Mouse (Mus musculus) hindbrain, embryonic 16.5 days (tissue): ENCODE results near the gene Cwc25. TPM values are rescaled to one million over a fixed set of nuclear protein-coding genes. Genes with fewer than 3 reads are reported as not detected.
"Not testable (repeated sequence)": the region's sequence is repeated elsewhere in the genome, so short reads cannot be mapped to it uniquely, and the experiment has no call there.

Source experiments
- ATAC-seq: fragments of 200-750 bp; cut with Nextera tagmentation; 2 replicates; pipeline ENCODE4 v1.8.0; 2017; ENCODE audit warnings: moderate TSS enrichment, moderate library complexity
- H3K27ac ChIP-seq: fragments of 300-500 bp; sonication (generic); 2 replicates; pipeline ENCODE4 v1.5.1; 2014; ENCODE audit warnings: low read depth, mild to moderate bottlenecking, control low read depth, low read length, moderate library complexity
- H3K27me3 ChIP-seq: fragments of 300-500 bp; sonication (generic); replicated peaks from 2 replicates; pipeline ENCODE4 v1.6.1; 2014; ENCODE audit warnings: low read length; ENCODE audit not compliant: control insufficient read depth, insufficient read depth
- H3K36me3 ChIP-seq: fragments of 300-500 bp; sonication (generic); 2 replicates; pipeline ENCODE4 v1.6.1; 2014; ENCODE audit warnings: mild to moderate bottlenecking, low read length, moderate library complexity, mixed read lengths; ENCODE audit not compliant: control insufficient read depth, insufficient read depth
- H3K4me1 ChIP-seq: fragments of 300-500 bp; sonication (generic); 2 replicates; pipeline ENCODE4 v1.6.1; 2014; ENCODE audit warnings: low read depth, low read length; ENCODE audit not compliant: control insufficient read depth, insufficient read depth
- H3K4me2 ChIP-seq: fragments of 300-500 bp; sonication (generic); 2 replicates; pipeline ENCODE4 v1.6.1; 2014; ENCODE audit warnings: mild to moderate bottlenecking, low read length, control low read depth, moderate library complexity
- H3K4me3 ChIP-seq: fragments of 300-500 bp; sonication (generic); 2 replicates; pipeline ENCODE4 v1.5.1; 2014; ENCODE audit warnings: mild to moderate bottlenecking, low read length, control low read depth, moderate library complexity
- H3K9ac ChIP-seq: fragments of 300-500 bp; sonication (generic); 2 replicates; pipeline ENCODE4 v1.6.1; 2014; ENCODE audit warnings: low read depth, mild to moderate bottlenecking, control low read depth, low read length, moderate library complexity
- H3K9me3 ChIP-seq: fragments of 300-500 bp; sonication (generic); 2 replicates; pipeline ENCODE4 v1.6.1; 2014; ENCODE audit warnings: mild to moderate bottlenecking, low read length, moderate library complexity; ENCODE audit not compliant: control insufficient read depth
- WGBS: fragments of 180-500 bp; shearing (Covaris S2); extraction: QIAGEN DNeasy Blood & Tissue Kit; methylation state at CpG from one replicate; pipeline ENCODE4 v1.1.7; 2014; 5-methylcytosine and 5-hydroxymethylcytosine counted together
- polyA plus RNA-seq: library from polyadenylated mRNA; unstranded; fragments of >200 nt; fragmentation: Nextera tagmentation; extraction: Ambion mirVana; gene quantifications from 2 replicates; pipeline ENCODE4 v1.2.1, GENCODE M21; 2015

The Cwc25 gene
- polyA plus RNA-seq, 1 experiment from 2014 or later, result 14.1 TPM

GRCm38 (mm10) chr11:97714356-97714755, 52.0 kb downstream of the Cwc25 start:
- H3K4me2 ChIP-seq, result no peak overlapping the region
- H3K4me3 ChIP-seq, result no peak overlapping the region
- no peaks in the 10 kb centered on the region for H3K9me3 ChIP-seq
- WGBS, result 94% methylated on average over 3 of the region's 3 CpGs
- no peaks in the 10 kb centered on the region for H3K4me1 ChIP-seq
- H3K27ac ChIP-seq, result no peak overlapping the region
- H3K36me3 ChIP-seq, result peaks cover 23% of the 10 kb centered on the region
- H3K27me3 ChIP-seq, result no peaks in the 10 kb centered on the region
- no peak for ATAC-seq
- no peak overlapping the region for H3K9ac ChIP-seq

- H3K4me3 ChIP-seq, result no peak overlapping the region
- no peak overlapping the region for H3K4me2 ChIP-seq
- H3K36me3 ChIP-seq, result peaks cover 23% of the 10 kb centered on the region
- WGBS, result 88% methylated on average over 8 of the region's 8 CpGs
- H3K4me1 ChIP-seq, result no peaks in the 10 kb centered on the region
- no peaks in the 10 kb centered on the region for H3K9me3 ChIP-seq
- ATAC-seq, result no peak
- H3K9ac ChIP-seq, result no peak overlapping the region
- no peaks in the 10 kb centered on the region for H3K27me3 ChIP-seq
- no peak overlapping the region for H3K27ac ChIP-seq
Measured at GRCm38 (mm10) chr11:97713896-97714295, 52.5 kb downstream of the Cwc25 start.

- no peaks in the 10 kb centered on the region for H3K4me1 ChIP-seq
- H3K9me3 ChIP-seq, result no peaks in the 10 kb centered on the region
- H3K4me3 ChIP-seq, result no peak overlapping the region
- H3K27me3 ChIP-seq, result no peaks in the 10 kb centered on the region
- no peak for ATAC-seq
- no peak overlapping the region for H3K4me2 ChIP-seq
- peaks cover 17% of the 10 kb centered on the region for H3K36me3 ChIP-seq
- H3K9ac ChIP-seq, result no peak overlapping the region
- no peak overlapping the region for H3K27ac ChIP-seq
- 93% methylated on average over 15 of the region's 15 CpGs for WGBS
Measured at GRCm38 (mm10) chr11:97712286-97712685, 54.1 kb downstream of the Cwc25 start.

GRCm38 (mm10) chr11:97711200-97711900, 55.0 kb downstream of the Cwc25 start:
- Histone ChIP-seq H3K4me1 (no peaks in the 10 kb centered on the region), H3K9me3 (no peaks in the 10 kb centered on the region), H3K36me3 (peaks cover 23% of the 10 kb centered on the region), H3K27ac (no peak overlapping the region), H3K4me2 (no peak overlapping the region), H3K27me3 (no peaks in the 10 kb centered on the region), H3K9ac (no peak overlapping the region), H3K4me3 (no peak overlapping the region)
- no peak for ATAC-seq
- 85% methylated on average over 13 of the region's 13 CpGs for WGBS

DNA sequence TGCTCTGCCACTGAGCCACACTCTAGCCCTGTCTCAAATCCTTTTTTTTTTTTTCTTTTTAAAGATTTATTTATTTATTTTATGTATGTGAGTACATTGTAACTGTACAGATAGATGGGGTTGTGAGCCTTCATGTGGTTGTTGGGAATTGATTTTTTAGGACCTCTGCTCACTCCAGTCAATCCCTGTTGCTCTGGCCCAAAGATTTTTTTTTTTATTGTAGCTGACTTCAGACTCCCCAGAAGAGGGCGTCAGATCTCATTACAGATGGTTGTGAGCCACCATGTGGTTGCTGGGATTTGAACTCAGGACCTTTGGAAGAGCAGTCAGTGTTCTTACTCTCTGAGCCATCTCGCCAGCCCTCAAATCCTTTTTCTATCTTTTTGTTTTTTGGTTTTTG, 56.3 kb downstream of the Cwc25 start:
- not testable (repeated sequence) for H3K9me3 ChIP-seq, H3K4me2 ChIP-seq, H3K4me3 ChIP-seq, ATAC-seq, H3K27me3 ChIP-seq, H3K9ac ChIP-seq, H3K27ac ChIP-seq, H3K4me1 ChIP-seq
- H3K36me3 ChIP-seq, result peaks cover 23% of the 10 kb centered on the region
- WGBS, result 84% methylated on average over 2 of the region's 2 CpGs

GRCm38 (mm10) chr11:97703039-97703826, 63.1 kb downstream of the Cwc25 start, which contains the start of gene Psmb3:
Psmb3 (plus strand) TSS chr11:97703399.
- under 1% methylated on average over 35 of the region's 35 CpGs for WGBS
- peak within 1 kb of the TSS; percentile 85 for H3K9ac ChIP-seq
- peaks cover 14% of the 10 kb centered on the region for H3K36me3 ChIP-seq
- no peaks in the 10 kb centered on the region for H3K27me3 ChIP-seq
- peak within 1 kb of the TSS; percentile 83 for H3K27ac ChIP-seq
- H3K9me3 ChIP-seq, result no peaks in the 10 kb centered on the region
- peak; percentile 93 for ATAC-seq
- peak within 1 kb of the TSS; percentile 70 for H3K4me2 ChIP-seq
- H3K4me1 ChIP-seq, result peaks cover 24% of the 10 kb centered on the region
- peak within 1 kb of the TSS; percentile 89 for H3K4me3 ChIP-seq

- peaks cover 28% of the 10 kb centered on the region for H3K4me1 ChIP-seq
- H3K9ac ChIP-seq, result peak overlapping the region; percentile 75
- ATAC-seq, result no peak
- H3K36me3 ChIP-seq, result peaks cover 10% of the 10 kb centered on the region
- H3K9me3 ChIP-seq, result no peaks in the 10 kb centered on the region
- H3K27ac ChIP-seq, result peak overlapping the region; percentile 83
- peak overlapping the region; percentile 65 for H3K4me2 ChIP-seq
- WGBS, result under 1% methylated on average over 24 of the region's 24 CpGs
- peak overlapping the region; percentile 89 for H3K4me3 ChIP-seq
- H3K27me3 ChIP-seq, result no peaks in the 10 kb centered on the region
Measured at GRCm38 (mm10) chr11:97702393-97702745, 64.0 kb downstream of the Cwc25 start.

DNA sequence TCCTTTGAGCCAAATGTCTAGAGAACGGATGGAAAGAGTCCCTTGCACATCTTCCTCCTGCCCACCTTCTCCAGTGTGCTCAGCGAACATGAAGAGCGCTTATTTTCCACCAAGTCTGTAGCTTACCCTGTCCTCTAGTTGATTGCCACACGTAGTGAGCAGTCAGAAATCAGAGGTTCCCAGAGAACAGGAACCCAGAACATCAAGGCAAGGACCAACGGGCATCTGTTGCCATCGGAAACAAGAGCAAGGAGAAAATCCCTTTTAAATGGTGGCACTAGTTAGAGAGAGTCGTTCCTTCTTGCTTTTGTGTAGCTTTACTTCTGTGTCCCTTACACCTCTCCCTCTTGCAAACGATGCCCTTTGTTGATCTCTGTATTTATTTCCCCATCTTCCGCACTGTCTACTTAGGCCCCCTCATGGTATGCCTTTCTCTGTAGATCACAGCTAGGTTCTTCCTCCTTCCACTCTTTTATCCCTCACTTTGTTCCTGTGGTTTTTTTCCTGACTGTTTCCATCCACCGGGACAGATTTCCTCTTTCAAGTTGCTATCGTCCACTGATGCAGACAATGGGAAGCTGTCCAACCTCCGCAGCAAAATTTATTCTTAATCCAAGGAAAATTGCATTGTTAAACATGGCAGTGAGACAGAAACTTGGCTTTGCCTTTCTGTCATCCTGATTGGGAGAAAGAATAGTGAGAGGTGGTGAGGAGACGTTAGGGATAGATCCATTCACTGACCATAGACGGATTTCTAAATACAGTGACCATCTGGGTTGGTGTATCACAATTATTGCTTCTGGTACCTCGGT, 64.6 kb downstream of the Cwc25 start:
- no peaks in the 10 kb centered on the region for H3K27me3 ChIP-seq
- no peak overlapping the region for H3K9ac ChIP-seq
- peaks cover 4% of the 10 kb centered on the region for H3K36me3 ChIP-seq
- no peak for ATAC-seq
- H3K27ac ChIP-seq, result no peak overlapping the region; the same call in 1 of the 2 replicates
- H3K9me3 ChIP-seq, result no peaks in the 10 kb centered on the region
- peak overlapping the region; percentile 89 for H3K4me3 ChIP-seq
- 46% methylated on average over 15 of the region's 15 CpGs for WGBS
- peaks cover 34% of the 10 kb centered on the region for H3K4me1 ChIP-seq
- H3K4me2 ChIP-seq, result peak overlapping the region; percentile 89
